Mouse (Mus musculus) testis, adult 2 months (tissue): ENCODE measurements around the gene Il12rb1. TPM values are rescaled to one million over a fixed set of nuclear protein-coding genes. Genes with fewer than 3 reads are reported as not detected.

Source experiments
- H3K27ac ChIP-seq: fragments of 200-500 bp; 2 replicates; pipeline ENCODE4 v1.5.1; 2012; ENCODE audit warnings: low read depth, low read length; ENCODE audit not compliant: control insufficient read depth, insufficient read depth
- H3K27me3 ChIP-seq: fragments of 200-500 bp; 2 replicates; pipeline ENCODE4 v1.6.1; 2012; ENCODE audit warnings: mild to moderate bottlenecking, low read length, moderate library complexity; ENCODE audit not compliant: control insufficient read depth, insufficient read depth
- H3K36me3 ChIP-seq: fragments of 200-500 bp; 2 replicates; pipeline ENCODE4 v1.6.1; 2012; ENCODE audit warnings: mild to moderate bottlenecking, low read length; ENCODE audit not compliant: control insufficient read depth, insufficient read depth
- H3K4me1 ChIP-seq: fragments of 200-500 bp; 2 replicates; pipeline ENCODE4 v1.6.1; 2012; ENCODE audit warnings: low read length; ENCODE audit not compliant: control insufficient read depth, insufficient read depth
- H3K4me3 ChIP-seq: fragments of 200-500 bp; 2 replicates; pipeline ENCODE4 v1.5.1; 2012; ENCODE audit warnings: low read depth, mild to moderate bottlenecking, low read length, moderate library complexity, mixed read lengths; ENCODE audit not compliant: control insufficient read depth
- CTCF ChIP-seq: fragments of 200-500 bp; IDR thresholded peaks from 2 replicates; pipeline ENCODE4 v1.5.1; 2012; ENCODE audit warnings: low read depth, mild to moderate bottlenecking, inconsistent platforms, low read length, moderate library complexity; ENCODE audit not compliant: control insufficient read depth, insufficient read depth, insufficient replicate concordance
- POLR2A ChIP-seq: fragments of 200-500 bp; IDR thresholded peaks from 2 replicates; pipeline ENCODE4 v1.6.1; 2012; ENCODE audit warnings: low read depth, mild to moderate bottlenecking, inconsistent platforms, low read length, moderate library complexity; ENCODE audit not compliant: control insufficient read depth
- polyA plus RNA-seq: library from polyadenylated mRNA; depleted of rRNA; stranded (reverse); fragments of >200 nt; gene quantifications from 2 replicates; pipeline ENCODE4 v1.2.3, GENCODE M21; 2012

Il12rb1 gene
- polyA plus RNA-seq, 1 experiment, result 0.40 TPM

- no peak overlapping the region for H3K4me3 ChIP-seq
- H3K27me3 ChIP-seq, result no peaks in the 10 kb centered on the region
- TF ChIP-seq CTCF (no peak), POLR2A (no peak)
- H3K27ac ChIP-seq, result no peak overlapping the region
- H3K4me1 ChIP-seq, result peaks cover 9% of the 10 kb centered on the region
- no peaks in the 10 kb centered on the region for H3K36me3 ChIP-seq
These were observed 33.5 kb upstream of the Il12rb1 start for GRCm38 (mm10) chr8:70774740-70775139.

- H3K27ac ChIP-seq, result no peak overlapping the region
- TF ChIP-seq POLR2A (no peak), CTCF (no peak)
- no peaks in the 10 kb centered on the region for H3K27me3 ChIP-seq
- no peaks in the 10 kb centered on the region for H3K36me3 ChIP-seq
- H3K4me3 ChIP-seq, result no peak overlapping the region
- H3K4me1 ChIP-seq, result peaks cover 9% of the 10 kb centered on the region
These were observed 33.0 kb upstream of the Il12rb1 start for GRCm38 (mm10) chr8:70775227-70775626.

DNA sequence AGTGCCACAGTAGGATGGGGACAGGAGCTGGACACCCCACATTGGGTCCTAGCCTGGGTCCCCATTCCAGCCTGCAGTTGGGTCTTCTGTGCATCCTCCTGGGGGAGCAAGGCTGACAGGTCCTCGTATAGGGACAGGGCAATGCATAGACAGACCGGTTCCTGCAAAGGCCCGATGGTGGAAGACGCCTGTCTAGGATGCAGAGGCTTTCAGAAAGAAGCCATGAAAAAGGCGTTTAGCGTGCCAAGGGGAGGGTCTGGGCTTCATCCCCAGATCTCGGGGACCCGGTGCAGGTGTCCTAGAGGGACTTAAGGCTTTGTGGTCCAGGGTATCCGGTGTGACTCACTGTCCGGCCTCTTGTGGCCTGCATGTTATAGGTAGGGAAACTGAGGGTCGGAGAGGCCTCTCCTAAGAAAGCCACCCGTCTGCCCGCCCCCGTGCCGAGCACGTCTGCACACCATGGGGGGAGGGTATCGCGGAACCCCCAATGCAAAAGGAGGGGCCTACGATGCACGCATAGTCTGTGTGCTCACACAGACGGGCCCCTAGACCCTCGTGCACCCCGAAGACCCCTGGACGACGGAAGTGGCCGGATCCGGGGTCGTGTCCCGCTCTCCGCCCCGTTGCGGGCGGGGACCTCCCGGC is 32.3 kb upstream of the Il12rb1 start:
- Histone ChIP-seq H3K27ac (peak overlapping the region; percentile 56), H3K36me3 (no peaks in the 10 kb centered on the region), H3K4me1 (peaks cover 9% of the 10 kb centered on the region), H3K4me3 (peak overlapping the region; percentile 90), H3K27me3 (no peaks in the 10 kb centered on the region)
- no peak for TF ChIP-seq CTCF
- TF ChIP-seq POLR2A, result no peak

DNA sequence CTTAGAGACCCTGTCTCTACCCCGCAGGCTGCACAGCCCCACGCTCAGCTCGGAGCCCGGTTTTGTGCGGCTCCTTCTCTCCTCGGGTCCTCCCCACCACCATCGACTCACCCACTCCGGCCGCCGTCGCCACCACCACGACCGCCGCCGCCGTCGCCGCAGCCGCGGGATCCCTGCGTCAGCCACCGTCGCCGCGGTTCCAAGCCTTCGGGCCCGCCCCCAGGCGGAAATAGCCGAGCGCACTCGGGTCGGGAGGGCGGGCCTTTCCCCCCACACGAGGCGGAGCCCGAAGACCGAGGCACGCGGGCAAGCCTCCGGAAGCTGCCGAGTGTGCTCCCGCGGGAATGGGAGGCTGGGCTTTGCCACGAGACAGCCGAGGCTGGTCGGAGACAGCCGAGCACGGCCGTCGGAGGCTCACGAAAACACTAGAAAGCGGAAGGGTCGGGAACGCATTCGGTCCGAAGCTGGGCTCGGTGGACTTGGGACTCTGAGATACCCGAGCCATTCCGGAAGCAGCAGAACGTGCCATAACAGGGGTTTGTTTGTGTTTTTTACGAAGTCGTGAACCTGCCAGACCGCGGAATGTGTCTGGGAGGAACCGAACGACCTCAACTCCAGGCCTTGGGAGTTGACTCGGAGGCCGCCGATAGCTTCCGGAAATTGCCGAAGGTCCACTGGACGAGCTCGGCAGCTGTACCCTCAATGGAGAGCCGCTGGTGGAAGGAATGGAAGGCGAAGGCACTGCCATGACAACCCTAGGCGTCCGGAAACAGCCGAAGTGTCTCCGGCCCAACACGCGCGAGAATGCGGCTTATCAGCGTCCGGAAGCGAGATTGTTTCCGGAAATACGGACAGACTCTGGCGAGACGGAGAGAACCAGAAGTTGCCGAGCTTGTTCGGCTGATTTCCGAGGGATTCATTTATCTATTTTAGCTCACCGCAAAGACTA is 31.5 kb upstream of the Il12rb1 start, which contains the start of gene Pik3r2:
Gene Pik3r2, minus strand, starts transcription at position 218 of the 949 bp plus-strand sequence.
- Histone ChIP-seq H3K27me3 (no peaks in the 10 kb centered on the region), H3K4me3 (peak within 1 kb of the TSS; percentile 90), H3K4me1 (peaks cover 9% of the 10 kb centered on the region), H3K27ac (peak within 1 kb of the TSS; percentile 93), H3K36me3 (no peaks in the 10 kb centered on the region)
- TF ChIP-seq CTCF, result no peak
- TF ChIP-seq POLR2A, result peak; percentile 88

- no peak overlapping the region for H3K4me3 ChIP-seq
- peaks cover 14% of the 10 kb centered on the region for H3K4me1 ChIP-seq
- no peak for TF ChIP-seq POLR2A
- no peak for TF ChIP-seq CTCF
- no peaks in the 10 kb centered on the region for H3K36me3 ChIP-seq
- no peaks in the 10 kb centered on the region for H3K27me3 ChIP-seq
- H3K27ac ChIP-seq, result no peak overlapping the region
These were observed 28.2 kb upstream of the Il12rb1 start for GRCm38 (mm10) chr8:70780093-70780492.

GRCm38 (mm10) chr8:70786291-70787050 is 21.8 kb upstream of the Il12rb1 start:
- TF ChIP-seq POLR2A, result no peak
- TF ChIP-seq CTCF, result no peak
- no peaks in the 10 kb centered on the region for H3K36me3 ChIP-seq
- H3K4me3 ChIP-seq, result no peak overlapping the region
- H3K27me3 ChIP-seq, result no peaks in the 10 kb centered on the region
- no peak overlapping the region for H3K27ac ChIP-seq
- peaks cover 13% of the 10 kb centered on the region for H3K4me1 ChIP-seq
